Mouse (Mus musculus): Measurements from ENCODE around the gene Selenoi. TPM values are rescaled to one million over a fixed set of nuclear protein-coding genes. Genes with fewer than 3 reads are reported as not detected.

Selenoi gene
- polyA plus RNA-seq, 1 experiment from 2014 or later: 21.8 TPM

DNA sequence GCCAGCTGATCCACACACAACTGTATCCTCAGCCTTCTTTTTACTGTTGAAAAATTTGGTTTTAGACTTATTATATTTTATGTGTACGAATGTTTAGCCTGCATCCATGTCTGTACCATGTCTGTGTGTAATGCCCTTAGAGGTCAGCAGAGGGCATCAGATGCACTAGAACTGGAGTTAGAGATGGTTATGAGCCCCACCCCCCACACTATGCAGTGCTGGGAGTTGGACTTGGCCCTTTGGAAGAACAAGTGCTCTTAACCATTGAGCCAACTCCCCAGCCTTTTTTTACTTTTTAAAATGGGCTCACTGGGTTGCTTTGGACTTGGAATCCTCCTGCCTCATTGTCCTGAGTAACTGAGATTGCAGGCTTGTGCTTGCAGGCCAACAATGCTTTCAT is 15.3 kb downstream of the Selenoi start:
- ATAC-seq (ENCODE audit: low FRiP score) (no peak), DNase-seq (ENCODE audit: low spot score, missing footprints) (no peak)
- Histone ChIP-seq H3K27me3 (ENCODE audit: control insufficient read depth, insufficient read depth, low read length) (no peaks in the 10 kb centered on the region), H3K36me3 (ENCODE audit: control insufficient read depth, insufficient read depth, low read length) (peaks cover 3% of the 10 kb centered on the region; the same call in 1 of the 2 replicates), H3K9me3 (ENCODE audit: control insufficient read depth, low read length) (no peaks in the 10 kb centered on the region), H3K27ac (ENCODE audit: low read depth, low read length) (no peak overlapping the region), H3K4me1 (ENCODE audit: control insufficient read depth, insufficient read depth, low read length) (no peaks in the 10 kb centered on the region), H3K4me2 (no peak overlapping the region), H3K4me3 (ENCODE audit: low read depth, low read length) (no peak overlapping the region), H3K9ac (ENCODE audit: low read length) (no peak overlapping the region)
- WGBS: 94% methylated on average over 1 of the region's 1 CpGs

DNA sequence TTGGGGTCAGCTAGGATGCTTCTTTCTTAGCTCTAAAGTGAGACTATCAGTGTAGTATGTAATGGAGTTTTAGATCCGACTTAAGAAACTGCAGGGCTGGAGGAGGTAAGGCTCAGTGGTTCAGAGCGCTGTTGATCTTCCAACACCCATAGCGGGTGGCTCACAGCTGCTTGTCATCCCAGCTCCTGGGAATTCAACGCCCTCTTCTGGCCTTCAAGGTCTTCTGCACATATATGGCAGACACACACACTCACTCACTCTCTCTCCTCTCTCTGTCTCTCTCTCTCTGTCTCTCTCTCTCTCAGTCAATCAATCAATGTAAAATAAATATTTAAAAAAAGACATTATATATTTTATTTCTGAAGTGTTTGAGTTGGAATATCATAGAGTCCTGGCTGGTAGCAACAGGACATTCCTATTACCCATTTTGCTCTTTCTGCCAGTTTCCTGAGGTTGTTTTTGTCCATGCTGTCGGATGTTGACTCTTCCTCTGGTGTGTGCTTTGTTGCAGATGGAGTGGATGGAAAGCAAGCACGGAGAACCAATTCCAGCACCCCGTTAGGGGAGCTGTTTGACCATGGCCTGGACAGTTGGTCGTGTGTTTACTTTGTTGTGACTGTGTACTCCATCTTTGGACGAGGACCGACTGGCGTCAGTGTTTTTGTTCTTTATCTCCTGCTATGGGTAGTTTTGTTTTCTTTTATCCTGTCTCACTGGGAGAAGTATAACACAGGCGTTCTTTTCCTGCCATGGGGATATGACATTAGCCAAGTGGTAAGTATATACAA is 23.4 kb downstream of the Selenoi start:
- no peak overlapping the region for H3K9ac ChIP-seq (ENCODE audit: low read length)
- H3K27me3 ChIP-seq (ENCODE audit: control insufficient read depth, insufficient read depth, low read length): no peaks in the 10 kb centered on the region
- H3K36me3 ChIP-seq (ENCODE audit: control insufficient read depth, insufficient read depth, low read length): peaks cover 8% of the 10 kb centered on the region; the same call in 1 of the 2 replicates
- ATAC-seq (ENCODE audit: low FRiP score): no peak
- H3K9me3 ChIP-seq (ENCODE audit: control insufficient read depth, low read length): no peaks in the 10 kb centered on the region
- H3K4me1 ChIP-seq (ENCODE audit: control insufficient read depth, insufficient read depth, low read length): no peaks in the 10 kb centered on the region
- 89% methylated on average over 12 of the region's 12 CpGs for WGBS
- H3K4me2 ChIP-seq: no peak overlapping the region
- no peak overlapping the region for H3K27ac ChIP-seq (ENCODE audit: low read depth, low read length)
- no peak for DNase-seq (ENCODE audit: low spot score, missing footprints)
- H3K4me3 ChIP-seq (ENCODE audit: low read depth, low read length): no peak overlapping the region

- H3K4me2 ChIP-seq: no peak overlapping the region
- H3K9me3 ChIP-seq (ENCODE audit: control insufficient read depth, low read length): no peaks in the 10 kb centered on the region
- no peak for ATAC-seq (ENCODE audit: low FRiP score)
- H3K4me1 ChIP-seq (ENCODE audit: control insufficient read depth, insufficient read depth, low read length): no peaks in the 10 kb centered on the region
- no peaks in the 10 kb centered on the region for H3K27me3 ChIP-seq (ENCODE audit: control insufficient read depth, insufficient read depth, low read length)
- H3K4me3 ChIP-seq (ENCODE audit: low read depth, low read length): no peak overlapping the region
- peaks cover 6% of the 10 kb centered on the region; the same call in 1 of the 2 replicates for H3K36me3 ChIP-seq (ENCODE audit: control insufficient read depth, insufficient read depth, low read length)
- 92% methylated on average over 7 of the region's 7 CpGs for WGBS
- DNase-seq (ENCODE audit: low spot score, missing footprints): no peak
- no peak overlapping the region for H3K27ac ChIP-seq (ENCODE audit: low read depth, low read length)
- no peak overlapping the region for H3K9ac ChIP-seq (ENCODE audit: low read length)
Measured at GRCm38 (mm10) chr5:30258776-30259175, 26.4 kb downstream of the Selenoi start.

DNA sequence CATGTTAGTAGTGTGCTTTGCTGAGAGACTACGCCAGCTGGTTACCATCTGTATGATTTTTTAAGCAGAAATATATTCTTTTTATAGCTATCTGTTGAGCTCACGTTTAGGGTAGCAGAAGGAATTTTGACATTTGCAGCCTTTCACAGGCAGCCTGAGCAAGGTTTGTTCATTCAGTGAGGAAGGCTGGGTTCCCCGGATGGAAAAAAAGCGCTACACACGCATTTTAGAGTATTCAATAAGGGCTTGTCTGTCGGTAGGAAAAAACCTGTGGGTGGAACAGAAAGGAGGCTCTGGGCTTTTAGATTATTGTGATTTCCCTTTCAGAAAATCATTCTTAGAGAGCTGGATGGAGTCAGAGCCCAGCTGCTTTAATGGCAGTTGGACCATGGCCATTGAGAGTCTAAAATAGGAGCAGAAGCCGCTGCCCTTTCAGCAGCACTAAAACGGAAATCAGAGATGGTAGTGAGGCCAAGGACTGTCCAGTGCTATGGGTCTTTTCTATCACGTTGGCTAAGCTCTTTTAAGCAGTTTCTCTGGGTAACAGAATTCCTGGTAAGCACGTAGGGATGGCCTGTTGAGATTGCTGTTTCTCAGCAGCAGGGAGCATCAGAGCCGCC is 38.3 kb downstream of the Selenoi start:
- H3K27me3 ChIP-seq (ENCODE audit: control insufficient read depth, insufficient read depth, low read length): no peaks in the 10 kb centered on the region
- no peak overlapping the region for H3K27ac ChIP-seq (ENCODE audit: low read depth, low read length)
- H3K4me1 ChIP-seq (ENCODE audit: control insufficient read depth, insufficient read depth, low read length): no peaks in the 10 kb centered on the region
- no peak overlapping the region for H3K9ac ChIP-seq (ENCODE audit: low read length)
- H3K4me3 ChIP-seq (ENCODE audit: low read depth, low read length): no peak overlapping the region
- H3K4me2 ChIP-seq: no peak overlapping the region
- no peak for DNase-seq (ENCODE audit: low spot score, missing footprints)
- 83% methylated on average over 11 of the region's 11 CpGs for WGBS
- H3K9me3 ChIP-seq (ENCODE audit: control insufficient read depth, low read length): no peaks in the 10 kb centered on the region
- H3K36me3 ChIP-seq (ENCODE audit: control insufficient read depth, insufficient read depth, low read length): 0 out of 2 replicates have a peak, but pooled peaks cover 3% of the 10 kb centered on the region
- ATAC-seq (ENCODE audit: low FRiP score): no peak

GRCm38 (mm10) chr5:30271599-30272281 is 39.4 kb downstream of the Selenoi start:
- H3K36me3 ChIP-seq (ENCODE audit: control insufficient read depth, insufficient read depth, low read length): no peaks in the 10 kb centered on the region
- no peak overlapping the region for H3K27ac ChIP-seq (ENCODE audit: low read depth, low read length)
- H3K9me3 ChIP-seq (ENCODE audit: control insufficient read depth, low read length): no peaks in the 10 kb centered on the region
- no peak overlapping the region for H3K9ac ChIP-seq (ENCODE audit: low read length)
- 93% methylated on average over 11 of the region's 11 CpGs for WGBS
- no peak overlapping the region for H3K4me2 ChIP-seq
- ATAC-seq (ENCODE audit: low FRiP score) (no peak), DNase-seq (ENCODE audit: low spot score, missing footprints) (no peak)
- H3K4me3 ChIP-seq (ENCODE audit: low read depth, low read length): no peak overlapping the region
- no peaks in the 10 kb centered on the region for H3K27me3 ChIP-seq (ENCODE audit: control insufficient read depth, insufficient read depth, low read length)
- no peaks in the 10 kb centered on the region for H3K4me1 ChIP-seq (ENCODE audit: control insufficient read depth, insufficient read depth, low read length)

DNA sequence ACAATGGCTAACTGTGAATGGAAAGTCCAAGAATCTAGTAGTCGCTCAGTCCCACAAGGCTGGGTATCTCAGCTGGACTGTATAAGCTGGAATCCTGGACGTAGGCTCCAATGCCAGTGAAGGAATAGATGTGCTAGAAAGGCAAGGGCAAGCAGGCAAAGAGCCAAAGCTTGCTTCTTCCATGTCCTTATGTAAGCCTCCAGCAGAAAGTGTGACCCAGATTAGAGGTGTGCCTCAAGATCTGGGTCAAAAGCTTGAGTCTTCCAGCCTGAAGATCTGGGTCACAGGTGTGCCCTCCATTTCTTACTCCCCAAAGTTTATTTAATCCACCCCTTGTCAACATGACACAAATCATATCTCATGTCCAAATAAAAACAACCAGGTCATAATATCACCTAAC is 44.0 kb downstream of the Selenoi start:
- DNase-seq (ENCODE audit: low spot score, missing footprints): no peak
- H3K27me3 ChIP-seq (ENCODE audit: control insufficient read depth, insufficient read depth, low read length): no peaks in the 10 kb centered on the region
- 79% methylated on average over 2 of the region's 2 CpGs for WGBS
- H3K9ac ChIP-seq (ENCODE audit: low read length): no peak overlapping the region
- no peaks in the 10 kb centered on the region for H3K36me3 ChIP-seq (ENCODE audit: control insufficient read depth, insufficient read depth, low read length)
- ATAC-seq (ENCODE audit: low FRiP score): no peak
- no peak overlapping the region for H3K4me3 ChIP-seq (ENCODE audit: low read depth, low read length)
- H3K9me3 ChIP-seq (ENCODE audit: control insufficient read depth, low read length): no peaks in the 10 kb centered on the region
- no peak overlapping the region for H3K27ac ChIP-seq (ENCODE audit: low read depth, low read length)
- no peaks in the 10 kb centered on the region for H3K4me1 ChIP-seq (ENCODE audit: control insufficient read depth, insufficient read depth, low read length)
- H3K4me2 ChIP-seq: no peak overlapping the region

DNA sequence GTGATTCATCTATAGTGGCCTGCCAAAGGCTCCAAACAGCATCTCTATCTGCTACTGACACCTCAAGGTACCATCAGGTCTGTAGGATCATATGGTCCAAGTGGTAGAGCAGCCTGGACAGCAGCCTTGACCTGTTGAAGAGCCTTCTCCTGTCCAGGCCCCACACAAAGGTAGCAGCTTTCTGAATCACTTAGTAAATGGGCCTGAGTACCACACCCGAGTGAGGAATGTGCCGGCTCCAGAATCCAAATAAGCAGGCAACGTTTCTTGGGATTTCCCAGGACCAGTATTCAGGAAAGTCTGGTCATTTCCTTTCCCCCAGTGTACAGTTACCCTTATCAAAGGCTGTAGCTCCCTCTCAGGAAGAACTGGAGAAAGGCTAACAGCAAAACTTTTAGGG is 46.6 kb downstream of the Selenoi start:
- Histone ChIP-seq H3K4me3 (ENCODE audit: low read depth, low read length) (no peak overlapping the region), H3K9me3 (ENCODE audit: control insufficient read depth, low read length) (no peaks in the 10 kb centered on the region), H3K27ac (ENCODE audit: low read depth, low read length) (no peak overlapping the region), H3K36me3 (ENCODE audit: control insufficient read depth, insufficient read depth, low read length) (no peaks in the 10 kb centered on the region), H3K9ac (ENCODE audit: low read length) (no peak overlapping the region), H3K4me1 (ENCODE audit: control insufficient read depth, insufficient read depth, low read length) (no peaks in the 10 kb centered on the region), H3K27me3 (ENCODE audit: control insufficient read depth, insufficient read depth, low read length) (no peaks in the 10 kb centered on the region), H3K4me2 (no peak overlapping the region)
- ATAC-seq (ENCODE audit: low FRiP score) (no peak), DNase-seq (ENCODE audit: low spot score, missing footprints) (no peak)
- WGBS: 83% methylated on average over 3 of the region's 3 CpGs

DNA sequence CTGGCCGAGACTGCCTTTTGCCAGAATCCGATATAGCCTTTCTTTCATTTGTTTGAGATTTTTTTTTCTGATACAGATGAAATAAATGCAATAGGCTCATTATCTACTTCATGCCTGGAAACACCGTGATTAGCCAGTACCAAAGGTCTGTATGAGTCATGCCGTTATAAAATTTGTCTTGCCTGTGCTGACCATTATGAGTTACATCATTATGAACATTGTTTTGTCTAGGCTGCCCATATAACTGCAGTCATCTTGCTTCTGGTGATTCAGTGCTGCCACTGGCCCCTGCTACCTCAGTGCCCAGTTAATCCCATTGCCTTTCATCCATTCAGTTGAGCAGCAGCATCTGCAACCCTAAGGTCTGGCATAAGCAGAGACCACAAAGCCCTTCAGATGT is 47.1 kb downstream of the Selenoi start:
- DNase-seq (ENCODE audit: low spot score, missing footprints): no peak
- Histone ChIP-seq H3K4me1 (ENCODE audit: control insufficient read depth, insufficient read depth, low read length) (no peaks in the 10 kb centered on the region), H3K27me3 (ENCODE audit: control insufficient read depth, insufficient read depth, low read length) (no peaks in the 10 kb centered on the region), H3K36me3 (ENCODE audit: control insufficient read depth, insufficient read depth, low read length) (no peaks in the 10 kb centered on the region), H3K27ac (ENCODE audit: low read depth, low read length) (no peak overlapping the region), H3K4me2 (no peak overlapping the region), H3K4me3 (ENCODE audit: low read depth, low read length) (no peak overlapping the region), H3K9ac (ENCODE audit: low read length) (no peak overlapping the region), H3K9me3 (ENCODE audit: control insufficient read depth, low read length) (no peaks in the 10 kb centered on the region)
- 89% methylated on average over 4 of the region's 4 CpGs for WGBS
- no peak for ATAC-seq (ENCODE audit: low FRiP score)

- DNase-seq (ENCODE audit: low spot score, missing footprints): peak; percentile 87
- H3K9ac ChIP-seq (ENCODE audit: low read length): peak overlapping the region; percentile 32; the same call in 1 of the 2 replicates
Measured at GRCm38 (mm10) chr5:30280864-30281263, 48.5 kb downstream of the Selenoi start.

More at GRCm38 (mm10) chr5:30280864-30281263, 48.5 kb downstream of the Selenoi start:
- Histone ChIP-seq H3K27ac (ENCODE audit: low read depth, low read length) (no peak overlapping the region), H3K4me2 (peak overlapping the region; percentile 40), H3K9me3 (ENCODE audit: control insufficient read depth, low read length) (no peaks in the 10 kb centered on the region), H3K4me3 (ENCODE audit: low read depth, low read length) (peak overlapping the region; percentile 27), H3K27me3 (ENCODE audit: control insufficient read depth, insufficient read depth, low read length) (no peaks in the 10 kb centered on the region), H3K36me3 (ENCODE audit: control insufficient read depth, insufficient read depth, low read length) (no peaks in the 10 kb centered on the region), H3K4me1 (ENCODE audit: control insufficient read depth, insufficient read depth, low read length) (no peaks in the 10 kb centered on the region)
- ATAC-seq (ENCODE audit: low FRiP score): no peak
- WGBS: 41% methylated on average over 9 of the region's 9 CpGs
